ENCODE assay signal across 8 mouse cellular contexts in genomic region chrX:100625546-100625801, GRCm38 (mm10). TPM values are rescaled to one million over a fixed set of nuclear protein-coding genes. Genes with fewer than 3 reads are reported as not detected.
DNase-seq lines count a peak whose midpoint lies in the region; ATAC-seq and TF ChIP-seq lines count a peak whose summit lies in the region.

Kif4 (plus strand) TSS chrX:100625737.

- no peak for ATAC-seq in embryonic facial prominence, embryonic 13.5 days (ENCODE audit: insufficient number of reproducible peaks, insufficient read depth, low FRiP score, low TSS enrichment, low read depth)
- ATAC-seq in intestine, embryonic 16.5 days = no peak
- no peak for ATAC-seq in neural tube, embryonic 12.5 days (ENCODE audit: low FRiP score, low read depth)
- no peak for ATAC-seq in cerebellum, adult (ENCODE audit: insufficient number of reproducible peaks, low FRiP score, low TSS enrichment)

- TF ChIP-seq CTCF in layer of hippocampus, adult 2 months (conservative IDR thresholded peaks at IDR 0.05) = no peak

- H3K27ac ChIP-seq in layer of hippocampus, adult 2 months = peak within 1 kb of the TSS; percentile 85
- H3K27ac ChIP-seq in embryonic facial prominence, embryonic 13.5 days = peak within 1 kb of the TSS; percentile 82
- peak within 1 kb of the TSS; percentile 69 for H3K27ac ChIP-seq in intestine, embryonic 16.5 days (ENCODE audit: low read length)
- H3K27ac ChIP-seq in neural tube, embryonic 12.5 days = no peak within 1 kb of the TSS

- no peaks in the 10 kb centered on the region for H3K9me3 ChIP-seq in embryonic facial prominence, embryonic 13.5 days
- H3K9me3 ChIP-seq in intestine, embryonic 16.5 days (ENCODE audit: control insufficient read depth, low read length) = no peaks in the 10 kb centered on the region
- no peaks in the 10 kb centered on the region for H3K9me3 ChIP-seq in neural tube, embryonic 12.5 days

- WGBS in embryonic facial prominence, embryonic 13.5 days = 17% methylated on average over 3 of the region's 3 CpGs
- WGBS in intestine, embryonic 16.5 days = 12% methylated on average over 3 of the region's 3 CpGs
- WGBS in neural tube, embryonic 12.5 days = 23% methylated on average over 3 of the region's 3 CpGs

- DNase-seq in layer of hippocampus, adult 2 months (ENCODE audit: low spot score in 2 of 2) = no peak
- DNase-seq in layer of hippocampus, adult 9-10 months (ENCODE audit: low spot score) = no peak
- no peak for DNase-seq in left cerebral cortex, postnatal 36 days (ENCODE audit: low spot score in 2 of 2)
- DNase-seq in frontal cortex, postnatal 25 days (ENCODE audit: low spot score in 2 of 2) = no peak

- peak within 1 kb of the TSS; percentile 70 for H3K4me2 ChIP-seq in embryonic facial prominence, embryonic 13.5 days
- H3K4me2 ChIP-seq in intestine, embryonic 16.5 days (ENCODE audit: low read depth, low read length) = peak within 1 kb of the TSS; percentile 58
- peak within 1 kb of the TSS; percentile 72 for H3K4me2 ChIP-seq in neural tube, embryonic 12.5 days (replicated peaks)

- H3K4me3 ChIP-seq in layer of hippocampus, adult 2 months = peak within 1 kb of the TSS; percentile 69
- H3K4me3 ChIP-seq in embryonic facial prominence, embryonic 13.5 days = peak within 1 kb of the TSS; percentile 59
- H3K4me3 ChIP-seq in intestine, embryonic 16.5 days (ENCODE audit: low read length) = peak within 1 kb of the TSS; percentile 65
- peak within 1 kb of the TSS; percentile 49 for H3K4me3 ChIP-seq in neural tube, embryonic 12.5 days

- peaks cover 10% of the 10 kb centered on the region for H3K27me3 ChIP-seq in embryonic facial prominence, embryonic 13.5 days
- no peaks in the 10 kb centered on the region for H3K27me3 ChIP-seq in intestine, embryonic 16.5 days (replicated peaks; ENCODE audit: control insufficient read depth, insufficient read depth, low read length)
- no peaks in the 10 kb centered on the region for H3K27me3 ChIP-seq in neural tube, embryonic 12.5 days (replicated peaks)

- intact Hi-C loops in left cerebral cortex, postnatal 36 days (cut with DNase I) = loop anchor here (10.0 kb wide), 1 partner anchor 109 kb away; no protein-coding TSS in a partner anchor

- H3K4me1 ChIP-seq in embryonic facial prominence, embryonic 13.5 days = no peaks in the 10 kb centered on the region; the same call in 1 of the 2 replicates
- H3K4me1 ChIP-seq in intestine, embryonic 16.5 days (ENCODE audit: control insufficient read depth, insufficient read depth, low read length) = no peaks in the 10 kb centered on the region
- H3K4me1 ChIP-seq in neural tube, embryonic 12.5 days = no peaks in the 10 kb centered on the region

- peak within 1 kb of the TSS; percentile 76 for H3K9ac ChIP-seq in embryonic facial prominence, embryonic 13.5 days
- peak within 1 kb of the TSS; percentile 72 for H3K9ac ChIP-seq in intestine, embryonic 16.5 days (ENCODE audit: low read depth, low read length)
- H3K9ac ChIP-seq in neural tube, embryonic 12.5 days = peak within 1 kb of the TSS; percentile 61

- H3K36me3 ChIP-seq in embryonic facial prominence, embryonic 13.5 days = peaks cover 13% of the 10 kb centered on the region
- no peaks in the 10 kb centered on the region for H3K36me3 ChIP-seq in intestine, embryonic 16.5 days (ENCODE audit: control insufficient read depth, insufficient read depth, low read length)
- H3K36me3 ChIP-seq in neural tube, embryonic 12.5 days = 0 out of 2 replicates have a peak, but pooled peaks cover 4% of the 10 kb centered on the region

RNA-seq across cellular contexts. Expression of gene Kif4, which starts in this region (rescaled TPM):
- total RNA-seq in layer of hippocampus, adult 2 months (2021) = under 1 TPM; 0.61 to 0.77 TPM
- 27.1 and 27.9 TPM in 2 replicates for polyA plus RNA-seq in embryonic facial prominence, embryonic 13.5 days (2015; fragmentation: Nextera tagmentation; extraction: Ambion mirVana)
- polyA plus RNA-seq in intestine, embryonic 16.5 days (2015; fragmentation: Nextera tagmentation; extraction: Ambion mirVana) = 18.1 and 18.5 TPM in 2 replicates
- 24.2 and 25.3 TPM in 2 replicates for polyA plus RNA-seq in neural tube, embryonic 12.5 days (2016; fragmentation: Nextera tagmentation; extraction: Ambion mirVana)
- 1 to 10 TPM in 1 of 2 experiments, under 1 TPM in 1; 0.68 to 1.3 TPM for total RNA-seq in left cerebral cortex, postnatal 36 days (2021)
